Mouse (Mus musculus) myocyte (in vitro differentiated cells): ENCODE measurements around the gene Cfap69. TPM values are rescaled to one million over a fixed set of nuclear protein-coding genes. Genes with fewer than 3 reads are reported as not detected.

Source experiments
- H3K27me3 ChIP-seq: one replicate; pipeline ENCODE4 v1.6.1; 2011; ENCODE audit not compliant: control insufficient read depth, insufficient read depth, insufficient read length
- H3K36me3 ChIP-seq: one replicate; pipeline ENCODE4 v1.6.1; 2011; ENCODE audit not compliant: control insufficient read depth, insufficient read depth
- H3K4me2 ChIP-seq: one replicate; pipeline ENCODE4 v1.6.1; 2011; ENCODE audit warnings: low read depth, control low read depth
- H3K4me3 ChIP-seq: one replicate; pipeline ENCODE4 v1.5.1; 2011; ENCODE audit warnings: mild to moderate bottlenecking, control low read depth, moderate library complexity
- H3K79me2 ChIP-seq: one replicate; pipeline ENCODE4 v1.6.1; 2011; ENCODE audit not compliant: control insufficient read depth, insufficient read depth
- H3ac ChIP-seq: one replicate; pipeline ENCODE4 v1.6.1; 2011; ENCODE audit not compliant: control insufficient read depth, insufficient read length
- CEBPB ChIP-seq: IDR thresholded peaks from 2 replicates; pipeline ENCODE4 v1.6.1; 2011; ENCODE audit warnings: mild to moderate bottlenecking, moderate library complexity; ENCODE audit not compliant: poor library complexity, insufficient read depth, severe bottlenecking
- E2F4 ChIP-seq: IDR thresholded peaks from one replicate; pipeline ENCODE4 v1.6.1; 2011; ENCODE audit warnings: mild to moderate bottlenecking, control low read depth, moderate library complexity; ENCODE audit not compliant: insufficient read depth
- MAX ChIP-seq: IDR thresholded peaks from one replicate; pipeline ENCODE4 v1.6.1; 2011; ENCODE audit warnings: low read depth, mild to moderate bottlenecking, control low read depth
- MYOD1 ChIP-seq, 3 experiments: IDR thresholded peaks; one replicate each; pipeline ENCODE4 v1.6.1; 2011; ENCODE audit warnings: control low read depth in 2 of 3, low read depth in 2 of 3, mild to moderate bottlenecking in 2 of 3, moderate library complexity in 1 of 3; ENCODE audit not compliant: insufficient read length in 2 of 3, control insufficient read depth in 1 of 3
- MYOG ChIP-seq, 3 experiments: IDR thresholded peaks; one replicate each; pipeline ENCODE4 v1.6.1; 2011; ENCODE audit warnings: control low read depth in 2 of 3, low read depth in 2 of 3, mild to moderate bottlenecking in 2 of 3; ENCODE audit not compliant: insufficient read length in 2 of 3, control insufficient read depth in 1 of 3, insufficient read depth in 1 of 3
- POLR2A ChIP-seq: IDR thresholded peaks from one replicate; pipeline ENCODE4 v1.6.1; 2011; ENCODE audit warnings: low read depth, mild to moderate bottlenecking, control low read depth, moderate library complexity; ENCODE audit not compliant: insufficient read length
- POLR2AphosphoS2 ChIP-seq: IDR thresholded peaks from one replicate; pipeline ENCODE4 v1.6.1; 2011; ENCODE audit warnings: low read depth, control low read depth; ENCODE audit not compliant: insufficient read length
- REST ChIP-seq: IDR thresholded peaks from one replicate; pipeline ENCODE4 v1.6.1; 2011; ENCODE audit warnings: mild to moderate bottlenecking, control low read depth, moderate library complexity; ENCODE audit not compliant: insufficient read depth, insufficient read length
- SRF ChIP-seq: IDR thresholded peaks from one replicate; pipeline ENCODE4 v1.6.1; 2011; ENCODE audit warnings: low read depth; ENCODE audit not compliant: control insufficient read depth, insufficient read length
- TCF12 ChIP-seq: IDR thresholded peaks from one replicate; pipeline ENCODE4 v1.6.1; 2011; ENCODE audit warnings: mild to moderate bottlenecking, control low read depth; ENCODE audit not compliant: poor library complexity, insufficient read depth, severe bottlenecking
- TCF3 ChIP-seq: IDR thresholded peaks from one replicate; pipeline ENCODE4 v1.6.1; 2011; ENCODE audit warnings: low read depth, control low read depth; ENCODE audit not compliant: insufficient read length
- USF1 ChIP-seq: IDR thresholded peaks from one replicate; pipeline ENCODE4 v1.6.1; 2011; ENCODE audit warnings: low read depth, mild to moderate bottlenecking, control low read depth, moderate library complexity
- polyA plus RNA-seq: library from polyadenylated mRNA; unstranded; fragments of >200 nt; fragmentation: generic; extraction: Trizol; gene quantifications from one replicate; pipeline ENCODE4 v1.2.1, GENCODE M21; 2012; ENCODE audit warnings: missing spikeins

Gene Cfap69
- 2.3 TPM for polyA plus RNA-seq

DNA sequence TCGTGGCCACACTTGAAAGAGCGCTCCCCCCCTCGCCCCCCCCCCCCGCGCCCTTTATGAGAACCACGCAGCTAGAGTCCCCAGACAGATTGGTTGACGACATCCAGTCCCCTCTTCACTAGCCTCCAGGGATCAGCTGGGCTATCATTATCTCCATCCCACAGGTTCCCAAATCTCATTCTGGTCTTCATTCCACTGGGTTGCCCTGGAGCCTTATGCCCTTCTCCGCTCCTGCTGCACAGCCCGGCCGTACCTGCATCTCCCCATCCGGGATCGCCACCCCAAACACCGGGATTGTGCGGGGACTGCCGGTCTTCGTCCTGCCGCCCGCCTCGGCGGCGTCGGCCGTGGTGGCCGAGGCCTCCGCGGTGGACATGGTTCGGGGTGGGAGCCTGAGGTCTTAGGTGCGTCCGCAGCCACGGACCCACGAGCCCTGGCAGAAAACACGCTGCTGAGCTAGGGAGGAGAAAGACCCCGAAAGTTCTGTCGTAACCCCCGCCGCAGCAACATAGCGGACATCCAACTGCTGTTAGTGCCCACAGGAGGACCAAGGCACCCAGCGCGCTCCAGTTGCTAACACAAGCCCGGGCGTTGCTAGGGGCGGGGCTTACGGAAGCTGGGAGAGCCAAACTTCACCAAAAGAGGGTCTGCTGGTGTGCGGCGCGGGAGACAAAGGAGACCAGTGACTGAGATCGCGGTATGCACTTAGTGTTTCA, at the start of gene Cfap69:
Gene Cfap69 (minus strand): TSS at position 585 of the 716 bp plus-strand sequence.
- Histone ChIP-seq H3K4me2 (peak within 1 kb of the TSS; percentile 95), H3K79me2 (no peaks in the 10 kb centered on the region), H3K4me3 (peak within 1 kb of the TSS; percentile 33)

GRCm38 (mm10) chr5:5711032-5711431, 47.0 kb upstream of the Cfap69 start:
- H3ac ChIP-seq = no peak overlapping the region
- H3K36me3 ChIP-seq = no peaks in the 10 kb centered on the region
- no peaks in the 10 kb centered on the region for H3K27me3 ChIP-seq
- H3K79me2 ChIP-seq = no peaks in the 10 kb centered on the region
- no peak for TF ChIP-seq SRF
- TF ChIP-seq CEBPB = no peak
- no peak for TF ChIP-seq TCF12
- TF ChIP-seq USF1 = no peak
- TF ChIP-seq MAX = no peak
- TF ChIP-seq MYOD1 (IDR thresholded peaks at IDR 0.05; ENCODE audit: control insufficient read depth in 1 of 3, insufficient read length in 2 of 3, low read depth in 2 of 3) = no peak
- no peak for TF ChIP-seq POLR2AphosphoS2
- no peak for TF ChIP-seq POLR2A
- TF ChIP-seq MYOG (IDR thresholded peaks at IDR 0.05; ENCODE audit: control insufficient read depth in 1 of 3, insufficient read depth in 1 of 3, insufficient read length in 2 of 3, low read depth in 2 of 3) = no peak
- no peak for TF ChIP-seq TCF3
- no peak for TF ChIP-seq REST
- TF ChIP-seq E2F4 = no peak
- no peak overlapping the region for H3K4me2 ChIP-seq
- no peak overlapping the region for H3K4me3 ChIP-seq

More for the DNA sequence above, at the start of gene Cfap69:
- Histone ChIP-seq H3ac (peak within 1 kb of the TSS; percentile 45), H3K36me3 (peaks cover 4% of the 10 kb centered on the region), H3K27me3 (no peaks in the 10 kb centered on the region)
- TF ChIP-seq MYOG (IDR thresholded peaks at IDR 0.05; ENCODE audit: control insufficient read depth in 1 of 3, insufficient read depth in 1 of 3, insufficient read length in 2 of 3, low read depth in 2 of 3) (no peak), TCF3 (no peak), POLR2A (peak; percentile 21), E2F4 (no peak), POLR2AphosphoS2 (peak; percentile 75), USF1 (no peak), SRF (no peak), TCF12 (no peak), CEBPB (no peak), MYOD1 (IDR thresholded peaks at IDR 0.05; ENCODE audit: control insufficient read depth in 1 of 3, insufficient read length in 2 of 3, low read depth in 2 of 3) (peak in 1 of 3 experiments; percentile 5), MAX (no peak), REST (no peak)

DNA sequence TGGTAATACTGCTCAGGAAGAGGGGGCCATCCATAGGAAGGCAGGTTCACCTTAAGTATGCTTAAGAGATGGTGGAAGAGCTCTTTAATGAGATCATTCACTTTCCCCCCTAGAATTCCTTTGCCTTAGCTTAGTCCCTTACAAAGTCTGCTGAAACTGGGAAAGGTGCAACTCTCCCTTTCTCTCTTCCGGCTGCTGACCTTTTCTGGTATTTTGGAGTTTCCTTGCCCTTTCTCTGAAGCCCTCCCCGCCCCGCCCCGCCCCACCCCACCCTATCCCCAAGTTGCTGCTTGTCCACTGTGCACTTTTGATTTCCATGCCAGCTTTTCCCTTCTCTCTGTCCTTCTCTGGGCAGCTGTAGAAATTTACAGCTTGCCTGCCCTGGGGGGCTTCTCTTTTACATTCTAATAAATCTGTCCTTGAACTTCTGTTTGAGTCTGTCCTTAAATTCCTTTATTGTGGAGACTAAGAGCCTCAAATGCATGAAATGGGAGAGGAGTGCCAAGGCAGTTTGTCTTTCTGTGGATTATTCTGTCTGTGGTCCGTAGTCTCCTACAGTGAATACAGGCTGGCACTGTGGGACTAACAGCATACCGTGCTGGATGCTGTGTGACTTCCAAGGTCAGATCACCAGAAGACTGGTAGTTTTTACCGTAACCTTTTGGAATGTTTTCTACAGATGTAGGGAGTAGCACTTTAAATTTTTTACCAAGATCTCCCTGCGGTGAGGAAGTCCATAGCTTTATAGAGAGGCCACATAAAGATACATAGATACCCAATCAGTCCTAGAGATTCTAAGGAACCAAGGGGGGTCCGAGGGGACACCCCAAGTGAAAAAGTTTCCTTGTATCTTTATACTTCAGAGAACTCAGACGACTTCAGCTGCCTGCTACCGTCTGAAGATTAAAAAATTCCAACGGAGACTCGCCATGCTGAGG, 43.6 kb upstream of the Cfap69 start:
- Histone ChIP-seq H3K4me3 (peak overlapping the region; percentile 13), H3ac (no peak overlapping the region), H3K79me2 (no peaks in the 10 kb centered on the region), H3K4me2 (peak overlapping the region; percentile 93), H3K36me3 (no peaks in the 10 kb centered on the region), H3K27me3 (no peaks in the 10 kb centered on the region)
- TF ChIP-seq MYOD1 (IDR thresholded peaks at IDR 0.05; ENCODE audit: control insufficient read depth in 1 of 3, insufficient read length in 2 of 3, low read depth in 2 of 3) (no peak), POLR2A (peak; percentile 42)

DNA sequence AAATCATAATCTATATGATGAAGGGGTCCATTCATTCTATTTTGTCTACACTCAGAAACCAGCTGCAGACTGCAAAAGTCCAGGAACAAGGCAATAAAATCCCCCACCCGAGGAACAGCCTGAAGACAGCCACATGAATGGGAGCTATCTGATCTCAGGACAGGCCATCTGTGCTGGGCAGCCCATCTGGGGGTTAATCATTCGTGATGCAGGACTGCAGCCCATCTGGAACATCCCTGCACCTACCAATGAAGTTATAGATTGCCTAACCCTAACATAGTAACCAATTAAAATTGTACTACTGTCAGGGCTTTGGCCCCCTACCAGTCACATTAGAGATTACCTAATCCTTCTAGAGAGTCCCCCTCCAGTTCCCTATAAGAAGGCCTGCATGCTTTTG, 41.0 kb upstream of the Cfap69 start:
- Histone ChIP-seq H3K36me3 (no peaks in the 10 kb centered on the region), H3K4me3 (no peak overlapping the region), H3ac (no peak overlapping the region), H3K27me3 (no peaks in the 10 kb centered on the region), H3K4me2 (no peak overlapping the region), H3K79me2 (no peaks in the 10 kb centered on the region)
- TF ChIP-seq USF1 = no peak
- no peak for TF ChIP-seq SRF

GRCm38 (mm10) chr5:5700386-5700785, 36.3 kb upstream of the Cfap69 start:
- Histone ChIP-seq H3K4me2 (no peak overlapping the region), H3ac (no peak overlapping the region), H3K79me2 (no peaks in the 10 kb centered on the region), H3K27me3 (no peaks in the 10 kb centered on the region), H3K4me3 (no peak overlapping the region), H3K36me3 (no peaks in the 10 kb centered on the region)
- TF ChIP-seq CEBPB = no peak
- TF ChIP-seq USF1 = no peak
- TF ChIP-seq POLR2A = no peak
- TF ChIP-seq TCF3 = no peak
- no peak for TF ChIP-seq SRF
- TF ChIP-seq POLR2AphosphoS2 = no peak
- TF ChIP-seq MYOG (IDR thresholded peaks at IDR 0.05; ENCODE audit: control insufficient read depth in 1 of 3, insufficient read depth in 1 of 3, insufficient read length in 2 of 3, low read depth in 2 of 3) = no peak
- TF ChIP-seq MAX = no peak
- no peak for TF ChIP-seq MYOD1 (IDR thresholded peaks at IDR 0.05; ENCODE audit: control insufficient read depth in 1 of 3, insufficient read length in 2 of 3, low read depth in 2 of 3)
- no peak for TF ChIP-seq E2F4
- no peak for TF ChIP-seq REST
- no peak for TF ChIP-seq TCF12
